Mouse (Mus musculus): ENCODE measurements at regions not wholly inside any gene's neighbourhood (a gene's known extent, or its start where the extent isn't known, plus 50 kb on each side); places are given as distances from the start of the nearest gene placed in this dataset.

- Histone ChIP-seq H3K4me1 (replicated peaks) (no peaks in the 10 kb centered on the region), H3K9me3 (no peaks in the 10 kb centered on the region), H3K4me3 (no peak overlapping the region), H3K27ac (replicated peaks) (no peak overlapping the region), H3K4me2 (no peak overlapping the region), H3K36me3 (no peaks in the 10 kb centered on the region), H3K27me3 (no peaks in the 10 kb centered on the region), H3K9ac (no peak overlapping the region)
- WGBS, result 61% methylated on average over 4 of the region's 4 CpGs
- ATAC-seq (ENCODE audit: low read depth), result no peak
Observed at GRCm38 (mm10) chr10:21672171-21672570, 79.2 kb downstream of the 1700020N01Rik start.

- Histone ChIP-seq H3K27ac (replicated peaks) (no peak overlapping the region), H3K9me3 (no peaks in the 10 kb centered on the region), H3K27me3 (no peaks in the 10 kb centered on the region), H3K4me3 (no peak overlapping the region), H3K9ac (no peak overlapping the region), H3K4me1 (replicated peaks) (no peaks in the 10 kb centered on the region), H3K4me2 (no peak overlapping the region), H3K36me3 (no peaks in the 10 kb centered on the region)
- ATAC-seq (ENCODE audit: low read depth), result no peak
- WGBS, result 49% methylated on average over 5 of the region's 5 CpGs
Observed at GRCm38 (mm10) chr10:21672666-21673065, 79.7 kb downstream of the 1700020N01Rik start.

GRCm38 (mm10) chr10:21673831-21674230, 80.9 kb downstream of the 1700020N01Rik start:
- WGBS, result 72% methylated on average over 1 of the region's 1 CpGs

GRCm38 (mm10) chr10:21675786-21676185, 82.8 kb downstream of the 1700020N01Rik start:
- Histone ChIP-seq H3K4me1 (replicated peaks) (peaks cover 10% of the 10 kb centered on the region; the same call in 1 of the 2 replicates), H3K4me3 (no peak overlapping the region), H3K27ac (replicated peaks) (no peak overlapping the region), H3K4me2 (no peak overlapping the region), H3K27me3 (no peaks in the 10 kb centered on the region), H3K36me3 (no peaks in the 10 kb centered on the region), H3K9me3 (no peaks in the 10 kb centered on the region), H3K9ac (no peak overlapping the region)
- 97% methylated on average over 14 of the region's 14 CpGs for WGBS
- no peak for ATAC-seq (ENCODE audit: low read depth)

More at GRCm38 (mm10) chr10:21673831-21674230, 80.9 kb downstream of the 1700020N01Rik start:
- H3K27me3 ChIP-seq, result no peaks in the 10 kb centered on the region
- H3K4me1 ChIP-seq (replicated peaks), result 0 out of 2 replicates have a peak, but pooled peaks cover 2% of the 10 kb centered on the region
- no peak overlapping the region for H3K4me3 ChIP-seq
- H3K36me3 ChIP-seq, result no peaks in the 10 kb centered on the region
- H3K9me3 ChIP-seq, result no peaks in the 10 kb centered on the region
- no peak for ATAC-seq (ENCODE audit: low read depth)
- H3K27ac ChIP-seq (replicated peaks), result no peak overlapping the region
- no peak overlapping the region for H3K9ac ChIP-seq
- no peak overlapping the region for H3K4me2 ChIP-seq

- Histone ChIP-seq H3K4me1 (replicated peaks) (peaks cover 13% of the 10 kb centered on the region; the same call in 1 of the 2 replicates), H3K27me3 (no peaks in the 10 kb centered on the region), H3K36me3 (no peaks in the 10 kb centered on the region), H3K27ac (replicated peaks) (no peak overlapping the region), H3K9me3 (no peaks in the 10 kb centered on the region), H3K4me2 (no peak overlapping the region), H3K9ac (no peak overlapping the region), H3K4me3 (no peak overlapping the region)
- no peak for ATAC-seq (ENCODE audit: low read depth)
- 93% methylated on average over 9 of the region's 9 CpGs for WGBS
Observed at GRCm38 (mm10) chr10:21677911-21678310, 85.0 kb downstream of the 1700020N01Rik start.

- H3K36me3 ChIP-seq, result no peaks in the 10 kb centered on the region
- H3K27ac ChIP-seq (replicated peaks), result no peak overlapping the region
- peaks cover 13% of the 10 kb centered on the region; the same call in 1 of the 2 replicates for H3K4me1 ChIP-seq (replicated peaks)
- H3K9me3 ChIP-seq, result no peaks in the 10 kb centered on the region
- 88% methylated on average over 6 of the region's 6 CpGs for WGBS
- H3K4me3 ChIP-seq, result no peak overlapping the region
- no peak overlapping the region for H3K4me2 ChIP-seq
- no peaks in the 10 kb centered on the region for H3K27me3 ChIP-seq
- no peak overlapping the region for H3K9ac ChIP-seq
- ATAC-seq (ENCODE audit: low read depth), result no peak
Observed at GRCm38 (mm10) chr10:21678372-21678771, 85.4 kb downstream of the 1700020N01Rik start.

- no peaks in the 10 kb centered on the region for H3K36me3 ChIP-seq
- H3K4me2 ChIP-seq, result no peak overlapping the region
- no peak for ATAC-seq (ENCODE audit: low read depth)
- no peaks in the 10 kb centered on the region for H3K9me3 ChIP-seq
- no peaks in the 10 kb centered on the region for H3K27me3 ChIP-seq
- H3K4me1 ChIP-seq (replicated peaks), result peaks cover 13% of the 10 kb centered on the region; the same call in 1 of the 2 replicates
- H3K9ac ChIP-seq, result no peak overlapping the region
- H3K27ac ChIP-seq (replicated peaks), result no peak overlapping the region
- WGBS, result 49% methylated on average over 10 of the region's 10 CpGs
- H3K4me3 ChIP-seq, result no peak overlapping the region
Observed at GRCm38 (mm10) chr10:21678811-21679451, 86.0 kb downstream of the 1700020N01Rik start.

- no peaks in the 10 kb centered on the region for H3K27me3 ChIP-seq
- no peak overlapping the region for H3K27ac ChIP-seq (replicated peaks)
- peak; percentile 75; the same call in 1 of the 2 replicates for ATAC-seq (ENCODE audit: low read depth)
Observed at GRCm38 (mm10) chr10:21680789-21681188, 87.8 kb downstream of the 1700020N01Rik start.

GRCm38 (mm10) chr10:21684286-21685013, 91.5 kb downstream of the 1700020N01Rik start:
- no peaks in the 10 kb centered on the region for H3K27me3 ChIP-seq
- H3K27ac ChIP-seq (replicated peaks), result no peak overlapping the region
- ATAC-seq (ENCODE audit: low read depth), result no peak
- H3K9ac ChIP-seq, result no peak overlapping the region
- H3K4me2 ChIP-seq, result no peak overlapping the region
- WGBS, result 62% methylated on average over 9 of the region's 9 CpGs
- H3K9me3 ChIP-seq, result no peaks in the 10 kb centered on the region
- peaks cover 6% of the 10 kb centered on the region; the same call in 1 of the 2 replicates for H3K4me1 ChIP-seq (replicated peaks)
- no peaks in the 10 kb centered on the region for H3K36me3 ChIP-seq
- H3K4me3 ChIP-seq, result no peak overlapping the region

More at GRCm38 (mm10) chr10:21680789-21681188, 87.8 kb downstream of the 1700020N01Rik start:
- WGBS, result 26% methylated on average over 4 of the region's 4 CpGs
- Histone ChIP-seq H3K9ac (no peak overlapping the region), H3K4me2 (no peak overlapping the region), H3K36me3 (no peaks in the 10 kb centered on the region), H3K4me1 (replicated peaks) (peaks cover 13% of the 10 kb centered on the region; the same call in 1 of the 2 replicates), H3K9me3 (no peaks in the 10 kb centered on the region), H3K4me3 (no peak overlapping the region)

GRCm38 (mm10) chr10:21685122-21685798, 92.3 kb downstream of the 1700020N01Rik start:
- H3K36me3 ChIP-seq, result no peaks in the 10 kb centered on the region
- no peak overlapping the region for H3K9ac ChIP-seq
- no peak overlapping the region for H3K4me3 ChIP-seq
- no peaks in the 10 kb centered on the region for H3K27me3 ChIP-seq
- no peak overlapping the region for H3K27ac ChIP-seq (replicated peaks)
- no peaks in the 10 kb centered on the region for H3K9me3 ChIP-seq
- 48% methylated on average over 9 of the region's 9 CpGs for WGBS
- H3K4me1 ChIP-seq (replicated peaks), result peaks cover 6% of the 10 kb centered on the region; the same call in 1 of the 2 replicates
- no peak for ATAC-seq (ENCODE audit: low read depth)
- H3K4me2 ChIP-seq, result no peak overlapping the region

- no peaks in the 10 kb centered on the region for H3K4me1 ChIP-seq (replicated peaks)
- no peaks in the 10 kb centered on the region for H3K9me3 ChIP-seq
- H3K9ac ChIP-seq, result no peak overlapping the region
- 71% methylated on average over 9 of the region's 9 CpGs for WGBS
- no peaks in the 10 kb centered on the region for H3K36me3 ChIP-seq
- no peaks in the 10 kb centered on the region for H3K27me3 ChIP-seq
- H3K27ac ChIP-seq (replicated peaks), result no peak overlapping the region
- H3K4me2 ChIP-seq, result no peak overlapping the region
- H3K4me3 ChIP-seq, result no peak overlapping the region
- no peak for ATAC-seq (ENCODE audit: low read depth)
Observed at GRCm38 (mm10) chr10:21686060-21686459, 93.1 kb downstream of the 1700020N01Rik start.

- H3K4me3 ChIP-seq, result no peak overlapping the region
- no peak overlapping the region for H3K9ac ChIP-seq
- 90% methylated on average over 7 of the region's 7 CpGs for WGBS
- H3K9me3 ChIP-seq, result no peaks in the 10 kb centered on the region
- no peaks in the 10 kb centered on the region for H3K4me1 ChIP-seq (replicated peaks)
- no peak for ATAC-seq (ENCODE audit: low read depth)
- no peak overlapping the region for H3K4me2 ChIP-seq
- no peaks in the 10 kb centered on the region for H3K27me3 ChIP-seq
- H3K27ac ChIP-seq (replicated peaks), result no peak overlapping the region
- H3K36me3 ChIP-seq, result no peaks in the 10 kb centered on the region
Observed at GRCm38 (mm10) chr10:21687484-21687883, 94.5 kb downstream of the 1700020N01Rik start.
